Mouse (Mus musculus) frontal cortex, adult 2 months (tissue): Measurements from ENCODE around the gene Tcf12. TPM values are rescaled to one million over a fixed set of nuclear protein-coding genes. Genes with fewer than 3 reads are reported as not detected.

Experiments used
- DNase-seq, 2 experiments: peaks; one replicate each; pipeline ENCODE4 v3.0.0; 2022; ENCODE audit warnings: low spot score in 1 of 2; ENCODE audit errors: extremely low spot score in 1 of 2
- polyA plus RNA-seq: library from polyadenylated mRNA; depleted of rRNA; stranded (reverse); fragments of >200 nt; gene quantifications from 2 replicates; pipeline ENCODE4 v1.2.3, GENCODE M21; 2012

Gene Tcf12
- polyA plus RNA-seq, 1 experiment = 46.0 TPM

DNA sequence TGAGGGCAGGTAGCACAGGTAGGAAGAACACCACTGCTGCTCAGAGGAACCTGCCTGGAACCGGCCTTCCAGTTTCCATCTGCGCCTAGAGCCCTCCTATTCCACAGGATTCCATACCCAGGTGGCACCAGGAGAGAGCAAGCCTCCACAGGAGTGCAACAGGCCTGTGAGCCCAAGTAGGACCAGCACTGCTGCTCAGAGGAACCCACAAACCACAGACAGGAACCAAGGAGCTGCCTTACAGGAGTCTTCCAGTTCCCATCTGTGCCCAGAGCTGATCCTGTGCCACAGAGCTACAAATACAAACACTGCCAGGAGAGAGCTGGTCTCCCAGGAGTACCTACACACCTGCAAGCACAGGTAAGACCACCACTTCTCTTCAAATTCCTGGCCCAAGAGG is 125.0 kb downstream of the Tcf12 start:
- no peak for DNase-seq

DNA sequence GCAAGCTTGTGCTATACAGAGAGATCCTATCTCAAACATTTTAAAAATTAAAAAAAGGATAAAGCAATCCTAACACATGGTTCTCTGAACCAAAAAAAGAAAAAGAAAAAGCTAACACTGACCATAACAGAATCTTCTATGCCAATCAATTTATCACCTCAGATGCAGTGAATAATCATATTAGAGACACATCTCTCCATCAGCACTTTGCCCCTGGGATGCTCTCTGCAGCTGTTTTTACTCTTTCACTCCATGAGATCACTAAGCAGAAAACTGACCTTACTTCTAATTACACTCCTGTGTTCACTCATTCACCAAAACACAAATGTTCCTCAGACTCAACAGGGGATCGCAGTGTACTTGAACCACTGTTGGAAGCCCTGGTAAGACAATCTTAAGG is 128.8 kb downstream of the Tcf12 start:
- DNase-seq = no peak

DNA sequence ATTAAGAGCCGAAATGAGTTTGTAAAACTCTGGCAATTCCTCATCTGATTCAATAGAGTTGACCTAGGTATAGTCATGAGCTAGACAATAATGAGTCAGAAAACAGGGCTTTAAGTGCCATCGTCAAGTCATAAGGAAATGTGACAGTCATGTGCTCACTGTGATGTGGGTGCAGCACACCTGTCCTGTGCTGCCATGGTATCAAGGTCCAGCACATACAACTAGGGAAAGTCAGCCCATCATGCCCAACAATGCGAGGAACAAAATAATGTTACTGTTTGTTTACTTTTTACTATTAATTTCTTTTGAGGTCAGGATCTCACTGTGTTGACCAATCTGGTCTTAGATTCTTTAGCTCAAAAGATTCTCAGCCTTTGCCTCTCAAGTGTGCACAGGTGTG is 130.6 kb downstream of the Tcf12 start:
- DNase-seq = no peak

DNA sequence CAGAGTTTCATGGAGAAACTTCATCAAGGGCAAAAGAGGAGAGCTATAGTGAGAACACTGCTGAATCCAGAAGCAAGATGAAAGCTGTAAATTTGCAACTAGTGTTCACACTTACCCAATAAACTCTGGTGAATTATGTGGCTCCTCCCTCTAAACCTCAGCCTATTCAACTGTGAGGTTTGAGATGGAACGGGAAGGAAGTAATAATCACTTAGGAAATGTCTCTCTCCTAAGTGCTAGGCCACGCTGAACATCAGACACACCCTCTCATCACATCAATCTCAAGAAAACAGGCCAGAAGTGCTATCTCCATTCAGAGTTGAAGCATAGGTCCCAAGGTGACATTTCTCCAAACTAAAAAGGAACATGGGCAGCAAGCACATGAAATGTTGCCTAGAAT is 131.1 kb downstream of the Tcf12 start:
- DNase-seq = no peak

DNA sequence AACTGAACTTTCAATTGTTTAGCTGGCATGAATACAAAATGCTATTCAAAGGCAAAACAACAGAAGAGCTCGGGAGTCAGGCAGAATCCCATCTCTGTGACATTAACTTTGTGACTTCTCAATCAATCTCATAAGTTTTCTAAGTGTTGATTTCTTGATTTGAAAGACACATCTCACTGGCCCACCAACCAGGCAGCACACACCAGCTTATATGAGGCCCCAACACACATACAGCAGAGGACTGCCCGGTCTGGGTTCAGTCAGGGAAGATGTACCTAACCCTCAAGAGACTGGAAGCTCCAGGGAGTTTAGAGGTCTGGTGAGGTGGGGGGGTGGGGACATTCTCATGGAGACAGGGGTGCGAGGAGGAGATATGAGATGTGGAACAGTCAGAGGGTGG is 132.8 kb downstream of the Tcf12 start:
- DNase-seq = no peak

DNA sequence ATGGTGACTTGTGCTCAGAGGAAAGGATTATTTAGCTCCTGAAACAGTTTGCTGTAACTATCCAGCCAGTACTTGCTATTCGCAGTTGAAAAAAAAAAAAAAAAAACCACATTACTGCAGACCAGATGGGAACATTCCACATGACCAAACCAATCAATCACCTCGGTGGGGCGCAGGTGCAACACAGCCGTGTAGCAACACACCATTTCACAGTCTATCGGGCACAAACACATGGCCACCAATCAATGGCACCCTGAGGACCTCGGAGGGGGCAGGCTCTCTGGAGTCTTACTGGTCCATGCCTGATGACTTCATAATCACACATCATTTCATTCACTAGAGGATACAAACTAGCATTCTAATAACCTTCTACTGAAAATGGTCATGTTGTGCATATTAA is 135.6 kb downstream of the Tcf12 start:
- DNase-seq = no peak

DNA sequence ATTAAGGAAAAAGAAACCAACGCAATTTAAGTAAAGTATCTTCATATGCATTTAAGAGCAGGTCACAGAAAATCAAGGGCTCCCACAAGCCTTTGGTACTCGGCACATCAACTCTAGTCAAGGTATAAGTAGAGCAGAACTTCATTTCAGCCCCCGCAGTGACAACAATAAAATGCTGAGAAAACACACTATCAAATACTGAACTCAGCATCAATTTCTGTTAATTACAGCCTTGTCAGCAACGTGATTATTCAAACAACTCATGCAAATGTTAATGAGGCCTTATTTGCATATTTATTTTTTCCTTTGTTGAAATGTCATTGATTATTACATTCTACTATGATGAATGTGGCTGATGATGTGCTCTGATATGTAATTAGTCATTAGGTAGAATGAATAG is 136.5 kb downstream of the Tcf12 start:
- no peak for DNase-seq

DNA sequence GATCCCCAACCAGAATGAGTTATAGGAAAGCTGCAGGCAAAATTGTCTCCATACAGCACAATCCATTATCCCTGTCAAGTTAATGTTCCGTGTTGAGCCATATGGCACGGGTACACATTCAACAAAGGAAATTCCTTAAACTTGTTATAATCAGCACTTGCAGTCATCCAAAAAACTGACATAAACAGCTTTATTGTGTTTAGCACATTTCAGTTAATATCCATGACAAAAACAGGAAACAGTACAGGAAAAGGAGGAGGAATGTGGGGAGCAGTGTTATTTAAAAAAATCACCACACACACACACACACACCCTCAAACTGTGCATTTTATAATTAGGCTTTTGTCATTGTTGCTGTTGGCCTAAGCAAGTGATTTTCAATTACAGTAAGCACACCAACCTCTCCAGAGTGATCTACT is 137.1 kb downstream of the Tcf12 start:
- no peak for DNase-seq

DNA sequence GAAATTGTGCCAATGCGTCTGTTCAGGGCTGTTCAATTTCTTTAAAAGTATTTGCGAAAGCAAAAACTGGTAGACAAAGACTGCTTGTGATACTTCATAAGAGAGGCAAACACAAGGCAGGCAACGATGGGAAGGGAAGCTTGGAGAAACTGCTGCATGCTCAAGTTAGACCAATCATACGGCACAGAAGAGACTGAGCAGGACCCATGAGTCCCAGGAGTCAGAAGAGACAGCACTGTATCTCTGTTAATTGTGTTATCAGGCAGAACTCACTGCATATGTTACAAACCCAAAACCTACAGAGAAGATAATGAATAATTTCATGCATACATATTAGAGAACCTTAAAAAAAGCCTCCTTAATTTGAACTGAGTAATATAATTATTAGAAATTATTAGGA is 147.6 kb downstream of the Tcf12 start:
- DNase-seq = no peak

DNA sequence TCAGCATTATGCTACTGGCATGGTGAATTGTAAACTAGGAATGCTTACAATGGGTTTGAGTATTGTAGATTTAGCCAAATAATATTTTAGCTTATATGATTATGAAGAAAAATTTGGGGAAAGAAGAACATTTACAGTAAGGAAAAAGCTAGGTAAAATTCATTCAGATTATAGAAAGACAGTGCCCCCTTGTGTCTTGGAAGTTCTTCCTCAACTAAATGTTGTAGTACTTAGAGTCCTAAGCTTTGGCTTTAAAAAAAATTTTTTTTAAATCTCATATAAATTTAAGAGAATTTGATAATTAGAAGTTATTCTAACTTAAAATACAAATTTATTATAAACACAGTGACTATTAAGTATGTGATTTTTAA is 151.7 kb downstream of the Tcf12 start:
- peak in 1 of 2 experiments; percentile 42 for DNase-seq

DNA sequence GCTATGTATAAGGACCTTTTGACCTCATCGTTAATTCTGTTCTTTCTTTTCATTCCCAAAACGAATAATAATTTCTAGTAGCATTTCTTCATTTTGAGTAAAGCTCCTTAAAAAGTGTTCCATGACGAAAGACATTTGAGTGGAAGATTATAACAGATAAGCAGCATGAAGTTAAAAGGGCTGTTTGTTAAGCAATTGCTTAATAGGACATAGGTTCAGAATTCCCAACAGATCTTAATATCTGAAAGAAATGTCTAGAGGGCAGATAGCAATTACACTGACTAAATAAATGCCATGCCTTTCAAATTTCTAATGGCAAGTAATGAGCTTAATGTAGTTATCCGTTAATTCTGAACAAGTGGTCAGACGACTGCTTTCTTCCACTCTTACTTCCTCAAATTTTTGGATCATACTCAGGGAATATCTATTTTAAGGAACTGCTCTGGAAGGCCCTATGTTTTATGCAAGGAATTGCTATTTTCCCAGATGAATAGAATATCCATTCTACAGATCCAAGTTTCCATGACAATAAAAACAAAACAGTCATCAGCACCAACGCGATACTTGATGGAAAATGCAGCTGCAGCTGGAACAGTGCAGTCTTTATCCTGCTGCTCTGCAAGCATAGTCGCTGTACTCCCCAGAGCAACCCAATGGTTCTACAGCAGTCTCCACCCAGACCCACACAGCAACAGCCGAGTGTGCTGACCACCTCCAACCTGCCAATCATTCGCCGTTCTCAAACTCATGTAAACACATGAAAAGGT is 152.2 kb downstream of the Tcf12 start:
- DNase-seq = peak; percentile 23 to 24

DNA sequence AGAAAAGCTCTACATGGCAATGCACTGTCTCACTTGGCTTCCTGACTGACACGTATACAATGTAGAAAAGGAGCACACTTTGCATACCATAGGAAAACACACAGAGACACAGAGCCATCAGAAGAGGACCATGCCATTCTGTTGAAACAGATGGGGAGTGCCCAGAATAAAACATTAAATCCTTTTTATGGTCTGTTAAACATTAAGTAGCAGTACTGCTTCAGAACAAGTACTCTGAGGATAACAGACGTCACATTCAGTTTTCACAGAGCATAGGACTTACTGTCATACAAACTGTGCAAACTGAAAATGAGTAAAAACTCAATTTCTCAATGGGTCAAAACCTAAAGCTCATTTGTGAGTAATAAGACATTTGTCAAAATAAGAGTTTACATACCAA is 158.5 kb downstream of the Tcf12 start:
- no peak for DNase-seq

DNA sequence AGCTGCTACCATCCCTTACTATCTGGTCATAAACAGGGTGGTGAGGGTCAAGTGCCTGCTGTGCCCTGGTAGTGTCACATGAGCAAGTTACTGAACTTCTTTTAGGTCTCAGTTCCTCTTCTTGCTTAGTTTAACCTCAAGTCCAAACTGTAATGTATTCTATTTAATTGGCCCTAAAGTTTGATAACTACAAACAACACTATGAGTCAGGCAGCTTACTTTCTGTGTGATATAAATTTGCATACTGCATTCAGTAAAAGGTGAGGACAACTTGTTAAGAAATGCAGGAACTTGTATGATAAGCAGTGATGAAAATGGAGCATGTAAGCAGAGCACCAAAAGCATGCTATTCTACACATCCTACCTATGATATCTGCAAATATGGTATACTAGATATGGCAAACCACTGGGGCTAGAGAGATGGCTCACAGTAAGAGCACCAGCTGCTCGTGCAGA is 159.0 kb downstream of the Tcf12 start:
- DNase-seq = no peak

DNA sequence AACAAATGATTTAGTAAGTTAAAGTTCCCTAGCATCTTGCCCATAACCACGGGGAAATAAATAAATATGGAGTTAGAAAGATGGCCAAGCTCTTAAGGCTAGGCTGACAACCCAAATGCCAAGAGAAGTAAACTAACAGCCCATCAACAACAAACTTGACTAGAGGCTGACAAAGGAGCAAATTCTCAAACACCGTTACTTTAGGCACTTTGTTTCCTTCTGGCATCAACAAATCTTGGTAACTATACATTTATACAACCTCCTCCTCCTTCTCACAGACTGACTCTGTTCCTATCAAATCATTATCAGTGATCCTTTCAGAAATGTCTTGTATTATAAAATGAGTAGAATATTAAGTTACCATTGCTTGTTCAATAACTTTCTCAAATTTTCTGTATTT is 159.7 kb downstream of the Tcf12 start:
- no peak for DNase-seq

DNA sequence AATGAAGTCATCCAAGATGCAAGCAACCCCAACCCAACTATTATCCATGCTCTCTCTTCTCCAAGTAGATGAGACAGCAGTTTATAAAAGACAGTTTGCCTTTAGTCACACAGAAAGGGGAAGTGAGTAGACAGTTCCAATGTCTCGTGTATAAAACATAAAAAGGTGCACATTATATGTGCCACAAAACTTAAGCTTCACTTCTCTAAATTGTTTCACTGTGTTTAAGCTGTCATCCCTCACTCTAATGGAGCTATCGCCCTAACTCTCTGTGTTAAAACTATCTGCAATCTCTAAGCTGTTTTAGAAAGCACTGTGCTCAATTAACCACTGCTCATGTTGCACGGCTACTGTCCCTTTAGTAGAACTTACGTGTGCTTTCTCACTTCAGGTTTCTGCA is 160.3 kb downstream of the Tcf12 start:
- no peak for DNase-seq

DNA sequence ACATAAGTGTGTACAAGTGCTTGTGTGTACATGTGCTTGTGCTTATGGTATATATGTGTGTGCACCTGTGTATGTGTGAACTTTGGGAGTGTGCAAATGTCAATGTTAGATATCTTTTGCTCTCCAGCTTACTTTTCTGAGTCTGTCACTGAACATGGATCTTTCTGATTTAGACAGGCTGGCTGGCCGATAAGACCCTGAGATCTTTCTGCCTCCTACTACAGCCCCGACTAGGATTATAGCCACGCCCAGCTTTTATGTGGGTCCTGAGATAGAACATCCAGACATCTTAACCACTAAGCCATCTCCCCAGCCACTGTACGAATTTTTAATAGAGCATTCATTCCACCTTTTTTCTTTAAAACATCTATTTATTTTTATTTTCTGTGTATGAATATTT is 166.9 kb downstream of the Tcf12 start:
- DNase-seq = no peak

DNA sequence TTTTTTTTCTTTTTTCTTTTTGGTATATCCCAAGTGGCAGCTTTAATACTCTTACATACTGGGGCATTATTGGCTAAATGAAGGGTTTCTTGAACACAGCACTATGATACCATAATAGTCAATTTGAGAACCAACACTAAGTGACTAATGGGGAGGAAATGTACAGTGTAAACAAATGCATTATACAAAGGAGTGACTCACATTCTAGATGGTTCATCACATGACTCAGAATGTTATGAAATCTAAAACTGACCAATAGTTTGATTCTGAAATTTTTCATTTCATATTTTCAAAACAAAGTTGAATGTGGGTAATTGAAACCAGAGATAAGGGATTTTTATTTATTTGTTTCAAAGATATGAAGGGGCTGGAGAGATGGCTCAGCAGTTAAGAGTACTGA is 169.2 kb downstream of the Tcf12 start:
- no peak for DNase-seq

DNA sequence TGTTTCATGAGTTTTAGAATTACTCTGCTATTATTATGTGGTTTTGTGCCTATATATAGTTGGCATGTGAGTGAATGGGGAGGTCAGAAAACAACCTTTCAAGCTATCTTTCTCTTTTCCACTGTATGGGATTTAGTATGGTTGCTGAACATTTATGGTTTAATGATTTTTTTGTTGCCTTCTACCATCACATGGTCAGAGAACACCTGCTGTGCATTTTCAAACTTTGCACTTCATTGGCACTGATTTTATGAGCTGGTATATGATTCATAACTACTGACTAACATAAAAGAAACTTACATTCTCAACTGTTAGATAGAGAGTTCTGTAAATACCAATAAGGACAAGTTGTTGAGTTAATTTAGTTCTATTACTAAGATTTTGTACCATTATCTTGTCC is 171.7 kb downstream of the Tcf12 start:
- no peak for DNase-seq

DNA sequence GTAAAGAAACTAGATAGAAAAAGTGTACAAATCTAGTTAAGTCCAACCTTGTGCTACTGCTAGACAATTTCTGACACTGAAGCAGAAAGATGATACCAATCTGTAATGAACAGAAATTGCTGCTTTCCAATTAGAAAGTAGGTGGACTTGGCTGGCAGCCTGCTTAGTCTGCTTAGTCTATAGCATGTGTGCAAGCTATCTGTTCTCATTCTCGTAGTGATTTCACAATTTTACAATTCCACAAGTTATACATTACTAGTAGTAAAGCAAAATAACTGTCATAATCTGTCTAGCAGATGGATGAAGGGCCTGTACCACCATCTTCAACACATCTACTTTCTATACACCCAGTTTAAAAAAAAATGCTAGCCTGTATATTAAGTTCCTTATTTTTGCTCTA is 175.5 kb downstream of the Tcf12 start:
- DNase-seq = no peak

DNA sequence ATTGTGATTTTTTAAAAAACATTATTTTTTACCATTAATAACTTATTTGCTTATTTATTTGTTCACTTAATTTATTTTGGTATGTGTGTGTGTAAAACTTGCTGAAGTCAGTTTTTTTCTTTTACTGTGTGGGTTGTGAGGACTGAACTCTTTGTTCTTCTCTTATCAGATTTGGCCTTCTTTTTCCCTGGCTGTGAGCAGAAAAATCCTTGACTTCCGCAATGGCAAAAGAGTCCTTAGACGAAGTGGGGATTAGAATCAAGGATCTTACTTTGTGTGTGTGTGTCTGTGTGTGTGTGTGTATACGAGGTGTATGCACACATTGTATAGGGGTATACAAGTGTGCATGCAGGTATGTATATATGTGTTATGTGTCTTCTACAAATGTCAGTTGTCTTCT is 176.8 kb downstream of the Tcf12 start:
- no peak for DNase-seq

DNA sequence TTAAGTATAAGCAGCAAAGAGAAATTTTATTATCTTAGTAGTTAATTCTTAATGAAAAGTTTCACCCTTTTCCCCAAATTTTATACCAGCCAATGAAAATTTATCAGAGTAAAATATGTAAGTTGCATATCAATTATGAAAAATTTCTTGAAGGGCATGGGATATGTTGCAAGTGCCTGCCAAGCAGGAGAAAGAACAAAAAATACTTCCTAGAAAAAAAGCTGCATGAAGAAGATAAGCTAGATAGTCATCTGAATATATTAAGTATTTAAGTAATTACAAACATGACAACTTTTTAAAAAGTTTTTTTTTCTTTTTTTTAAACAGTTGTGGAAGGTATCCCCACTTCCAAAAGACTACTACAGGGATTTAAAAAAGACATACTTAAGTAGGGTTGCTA is 179.7 kb downstream of the Tcf12 start:
- DNase-seq = no peak

DNA sequence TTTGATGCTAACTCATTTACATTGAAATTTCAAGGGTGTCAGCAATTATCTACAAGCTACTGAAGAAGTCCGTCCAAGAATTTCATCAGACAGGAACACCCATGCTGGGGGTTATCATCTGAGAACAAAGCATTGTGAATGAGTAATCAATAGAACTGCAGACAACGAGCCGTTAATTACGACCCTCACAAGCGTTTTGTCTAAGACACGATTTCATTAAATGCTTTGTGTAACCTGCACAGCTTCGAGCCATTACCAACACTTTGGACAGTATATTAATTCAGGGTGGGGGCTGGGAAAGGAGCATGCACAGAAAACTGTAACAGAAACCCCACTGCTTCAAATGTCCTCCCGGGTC is 180.3 kb downstream of the Tcf12 start:
- no peak for DNase-seq
